Mouse (Mus musculus) lung, postnatal 14 days (tissue): ENCODE results near the gene Pdlim5.
A peak's percentile ranks its signal among the peaks of the same experiment; 100 is the strongest.

Source experiments
- DNase-seq: peaks from one replicate; pipeline ENCODE4 v3.0.0; 2021

Pdlim5 gene

GRCm38 (mm10) chr3:142333458-142333857, 62.0 kb downstream of the Pdlim5 start:
- DNase-seq, result no peak

- DNase-seq, result no peak
Observed at GRCm38 (mm10) chr3:142332716-142333115, 62.8 kb downstream of the Pdlim5 start.

- DNase-seq, result no peak
Observed at GRCm38 (mm10) chr3:142331872-142332554, 63.5 kb downstream of the Pdlim5 start.

DNA sequence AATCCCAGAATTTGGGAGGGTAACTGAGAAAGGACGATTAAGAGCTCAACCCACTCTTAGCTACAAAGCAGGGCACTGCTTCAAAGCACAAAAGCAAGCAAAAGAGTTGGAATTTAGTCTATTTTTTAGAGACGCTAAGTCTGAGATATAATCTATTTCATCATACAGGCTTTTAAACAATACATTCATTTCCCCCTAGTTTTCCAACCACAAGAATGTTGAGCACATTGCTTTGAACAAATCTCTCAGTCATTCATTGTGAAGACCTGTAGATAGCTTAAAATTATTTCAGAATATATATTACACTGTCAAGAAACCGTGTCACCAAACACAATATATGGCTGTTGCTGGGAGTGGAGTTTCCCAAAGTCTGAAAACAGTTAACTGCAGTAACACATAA, 65.1 kb downstream of the Pdlim5 start:
- no peak for DNase-seq

DNA sequence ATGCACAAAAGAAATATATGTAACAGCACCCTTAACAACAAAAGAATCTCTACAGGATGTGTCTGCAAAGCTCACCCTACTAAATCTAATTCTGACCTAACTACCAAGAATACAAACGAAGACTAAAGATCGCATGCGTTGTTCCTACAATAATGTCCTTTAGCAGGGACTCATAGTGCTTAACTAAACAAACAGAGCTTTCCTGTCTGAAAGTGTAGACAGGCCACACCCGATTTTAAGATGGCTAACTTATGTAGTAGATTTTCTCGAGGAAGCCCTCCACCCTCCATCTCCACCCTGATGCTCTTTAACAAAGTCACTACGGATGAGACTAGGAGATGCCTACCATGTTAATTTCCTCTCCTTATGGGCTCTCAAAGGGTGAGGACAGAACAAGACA, 71.9 kb downstream of the Pdlim5 start:
- no peak for DNase-seq

GRCm38 (mm10) chr3:142321930-142322329, 73.6 kb downstream of the Pdlim5 start:
- DNase-seq, result peak; percentile 68

- DNase-seq, result peak; percentile 73
Observed at GRCm38 (mm10) chr3:142318147-142318546, 77.3 kb downstream of the Pdlim5 start.

- DNase-seq, result no peak
Observed at GRCm38 (mm10) chr3:142316138-142316740, 79.3 kb downstream of the Pdlim5 start.

DNA sequence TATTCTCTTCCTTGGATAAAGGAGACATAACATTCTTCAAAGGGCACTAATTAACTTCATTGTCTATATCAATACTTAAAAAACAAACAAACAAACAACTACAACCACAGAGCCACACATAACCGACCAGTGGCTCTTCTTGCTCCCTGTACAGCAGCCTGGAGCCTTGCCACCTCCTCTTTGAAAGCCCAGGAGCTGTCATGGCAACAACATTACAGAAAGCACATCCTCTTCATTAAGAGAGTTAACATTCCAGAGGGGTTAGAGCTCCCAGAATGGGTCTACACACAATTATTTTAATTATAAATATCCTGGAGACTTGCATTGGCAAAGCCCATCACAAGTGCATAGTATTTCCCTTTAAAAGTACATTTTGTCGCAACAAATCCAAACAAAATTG, 84.4 kb downstream of the Pdlim5 start:
- DNase-seq, result peak; percentile 6

- no peak for DNase-seq
Observed at GRCm38 (mm10) chr3:142310446-142310845, 85.0 kb downstream of the Pdlim5 start.

DNA sequence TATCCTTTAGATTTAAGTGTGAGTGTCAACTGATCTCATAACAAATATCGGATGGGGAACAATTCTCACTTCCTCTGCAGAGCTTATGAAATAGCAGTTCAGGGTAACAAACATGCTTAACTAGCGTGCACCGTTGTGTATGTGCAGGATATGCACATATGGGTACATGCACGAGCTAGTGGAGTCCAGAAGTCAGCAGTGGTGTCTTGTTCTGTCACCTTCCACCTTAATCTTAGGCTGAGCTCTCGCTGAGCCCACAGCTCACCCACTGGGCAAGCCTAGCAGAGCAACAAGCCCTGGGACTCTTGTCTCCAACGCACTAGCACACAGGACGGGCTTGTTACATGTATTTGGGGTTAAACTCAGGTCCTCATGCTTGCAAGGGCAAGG, 100.2 kb downstream of the Pdlim5 start:
- no peak for DNase-seq

- DNase-seq, result peak; percentile 36
Observed at GRCm38 (mm10) chr3:142294616-142295286, 100.7 kb downstream of the Pdlim5 start.

DNA sequence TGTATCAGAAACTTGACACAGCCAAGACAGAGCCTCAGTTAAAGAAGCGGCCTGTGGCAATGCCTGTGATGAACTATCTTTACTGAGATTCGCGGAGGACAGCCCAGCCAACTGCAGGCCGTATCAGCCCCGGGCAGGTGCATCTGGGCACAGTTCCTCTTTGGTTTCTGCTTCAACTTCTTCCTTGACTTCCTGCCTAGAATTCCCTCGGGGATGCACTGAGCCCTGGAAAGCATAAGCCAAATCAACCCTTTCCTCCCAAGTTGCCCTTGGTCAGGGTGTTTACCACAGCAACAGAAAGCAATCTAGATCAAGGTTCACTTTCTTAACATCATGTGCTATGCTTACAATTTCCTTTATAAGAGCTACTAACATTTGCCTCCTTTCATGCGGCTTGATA, 101.9 kb downstream of the Pdlim5 start:
- no peak for DNase-seq

DNA sequence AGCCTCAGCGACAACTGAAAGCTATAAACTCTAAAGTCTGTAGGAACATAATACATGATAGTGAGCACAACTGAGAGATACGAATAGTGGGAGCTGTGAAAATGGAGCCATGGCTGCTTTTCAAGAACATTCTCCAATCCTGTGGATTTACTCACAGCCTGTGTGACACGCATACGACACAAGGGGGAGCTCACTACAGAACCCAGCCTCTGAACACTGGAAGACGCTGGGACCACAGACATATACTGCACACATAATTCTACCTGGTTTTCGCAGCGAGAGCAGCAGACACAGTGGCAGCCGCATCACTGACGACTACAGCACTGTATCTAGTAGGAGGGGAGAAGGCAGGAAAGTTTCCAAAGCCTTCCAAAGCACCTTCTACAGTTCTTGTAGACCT, 112.8 kb downstream of the Pdlim5 start:
- DNase-seq, result peak; percentile 59

- DNase-seq, result no peak
Observed at GRCm38 (mm10) chr3:142281656-142282055, 113.8 kb downstream of the Pdlim5 start.

DNA sequence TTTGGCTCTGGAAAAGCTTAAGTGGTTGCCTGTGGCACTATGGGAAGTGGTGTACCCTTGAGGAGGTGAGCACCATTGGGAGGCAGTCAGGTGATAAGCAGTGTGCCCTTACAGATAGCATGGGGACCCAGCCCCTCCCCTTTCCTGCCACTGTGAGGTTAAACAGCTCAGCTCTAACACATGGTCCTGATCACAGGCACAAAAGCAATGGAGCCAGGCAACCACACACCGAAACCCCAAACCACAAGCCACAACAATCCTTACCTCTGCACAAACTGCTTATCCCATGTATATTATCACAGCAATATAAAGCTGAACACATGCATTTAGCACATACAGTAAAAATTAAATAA, 114.4 kb downstream of the Pdlim5 start:
- DNase-seq, result no peak

GRCm38 (mm10) chr3:142280366-142281092, 115.0 kb downstream of the Pdlim5 start:
- DNase-seq, result no peak

- DNase-seq, result no peak
Observed at GRCm38 (mm10) chr3:142279011-142279410, 116.5 kb downstream of the Pdlim5 start.

DNA sequence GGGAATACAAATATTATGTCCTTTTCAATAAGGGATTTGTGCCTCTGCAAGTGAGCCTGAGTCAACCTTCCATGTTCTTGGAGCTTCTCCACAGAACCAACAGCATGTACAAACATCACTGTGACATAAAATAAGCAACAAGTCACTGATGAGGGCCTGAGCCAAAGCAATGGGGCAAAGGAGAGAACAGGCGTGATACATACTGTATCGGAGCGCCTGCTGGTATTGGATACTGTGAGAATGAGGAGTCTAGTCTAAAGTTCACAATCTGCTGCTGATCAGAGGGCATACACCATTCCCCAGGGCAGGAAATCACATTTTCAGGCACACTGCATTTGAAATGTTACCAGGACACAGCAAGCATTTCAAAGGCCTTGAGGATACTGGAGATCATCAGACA, 119.0 kb downstream of the Pdlim5 start:
- DNase-seq, result no peak

GRCm38 (mm10) chr3:142274993-142275392, 120.5 kb downstream of the Pdlim5 start:
- no peak for DNase-seq

- no peak for DNase-seq
Observed at GRCm38 (mm10) chr3:142274451-142274850, 121.0 kb downstream of the Pdlim5 start.

GRCm38 (mm10) chr3:142273265-142273664, 122.2 kb downstream of the Pdlim5 start:
- no peak for DNase-seq

DNA sequence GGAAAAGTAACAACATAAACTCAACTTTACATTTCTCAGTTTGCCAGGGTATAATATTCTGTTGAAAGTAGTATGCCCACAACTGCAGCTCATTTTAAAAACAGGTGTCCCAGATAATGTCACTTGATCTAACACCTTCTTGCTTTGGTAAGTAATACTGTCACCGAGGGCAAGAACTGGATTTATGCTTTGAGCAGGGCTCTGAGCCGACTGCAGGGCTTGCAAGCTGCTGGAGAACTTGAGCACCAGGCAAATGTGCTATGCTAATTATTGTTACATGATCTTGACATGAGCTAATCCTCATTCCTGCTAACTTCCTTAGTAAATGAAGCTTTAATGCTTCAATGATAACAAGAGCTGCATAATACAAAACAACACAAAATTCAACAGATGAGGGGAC, 139.1 kb downstream of the Pdlim5 start:
- DNase-seq, result no peak

DNA sequence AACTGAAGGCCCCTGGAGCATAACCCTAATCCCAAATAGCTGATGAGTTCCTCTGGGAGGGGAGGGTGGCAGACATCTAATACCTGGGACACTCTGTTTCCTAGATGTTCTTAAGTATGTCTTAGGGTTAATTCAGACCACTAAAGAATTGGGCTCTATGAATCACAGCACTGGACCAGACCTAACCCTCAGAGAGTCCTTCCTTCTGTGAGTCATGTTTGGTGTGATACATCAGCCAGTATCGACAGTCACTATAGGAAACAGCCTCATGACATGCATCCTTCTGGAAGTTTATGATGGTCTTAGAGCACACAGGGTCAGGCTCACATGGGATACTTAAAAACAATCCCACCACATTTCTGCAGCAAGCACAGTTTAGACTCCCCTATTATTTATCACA, 143.4 kb downstream of the Pdlim5 start:
- DNase-seq, result no peak
